Mouse (Mus musculus): ENCODE measurements at regions not wholly inside any gene's neighbourhood (a gene's known extent, or its start where the extent isn't known, plus 50 kb on each side); places are given as distances from the start of the nearest gene placed in this dataset.
"Not testable (repeated sequence)": the region's sequence is repeated elsewhere in the genome, so short reads cannot be mapped to it uniquely, and the experiment has no call there.

DNA sequence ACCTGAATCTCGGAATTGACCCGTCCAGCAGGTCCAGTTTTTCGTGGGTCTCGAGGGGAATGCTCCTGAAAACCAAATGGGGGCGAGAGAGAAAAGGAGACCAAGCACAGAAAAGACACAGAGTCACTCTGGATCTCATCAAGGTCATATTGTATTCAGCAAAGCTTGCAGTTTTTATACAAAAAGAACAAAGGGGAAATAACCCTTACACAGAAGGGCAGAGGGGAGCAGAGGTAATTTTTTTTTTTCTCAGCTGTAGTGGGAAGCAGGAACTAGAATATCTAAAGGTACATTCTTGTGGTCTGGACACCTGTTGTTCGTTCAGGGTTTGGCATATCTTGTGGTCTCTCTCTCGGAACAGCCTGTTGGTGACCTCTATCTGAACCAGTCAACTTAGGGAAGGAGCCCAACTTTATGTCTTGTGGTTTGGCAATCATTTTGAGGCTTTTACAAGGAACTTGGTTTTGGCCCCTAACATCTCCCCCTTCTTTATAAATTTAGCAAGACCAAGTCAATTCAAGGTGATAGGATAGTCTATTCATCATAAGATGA lies 1645.9 kb upstream of the Cdh9 start:
- ATAC-seq (ENCODE audit: low FRiP score) (no peak), DNase-seq (ENCODE audit: low spot score, missing footprints) (no peak)
- H3K27ac ChIP-seq (ENCODE audit: low read depth, low read length) = no peak overlapping the region
- no peaks in the 10 kb centered on the region for H3K27me3 ChIP-seq (ENCODE audit: control insufficient read depth, insufficient read depth, low read length)
- H3K4me3 ChIP-seq (ENCODE audit: low read depth, low read length) = no peak overlapping the region
- no peaks in the 10 kb centered on the region for H3K36me3 ChIP-seq (ENCODE audit: control insufficient read depth, insufficient read depth, low read length)
- no peak overlapping the region for H3K4me2 ChIP-seq
- 84% methylated on average over 7 of the region's 7 CpGs for WGBS
- no peak overlapping the region for H3K9ac ChIP-seq (ENCODE audit: low read length)
- no peaks in the 10 kb centered on the region for H3K4me1 ChIP-seq (ENCODE audit: control insufficient read depth, insufficient read depth, low read length)
- no peaks in the 10 kb centered on the region for H3K9me3 ChIP-seq (ENCODE audit: control insufficient read depth, low read length)

GRCm38 (mm10) chr15:15088696-15089095 lies 1639.9 kb upstream of the Cdh9 start:
- H3K36me3 ChIP-seq (ENCODE audit: control insufficient read depth, insufficient read depth, low read length); ATAC-seq (ENCODE audit: low FRiP score); H3K4me3 ChIP-seq (ENCODE audit: low read depth, low read length); H3K9me3 ChIP-seq (ENCODE audit: control insufficient read depth, low read length); H3K4me2 ChIP-seq; H3K9ac ChIP-seq (ENCODE audit: low read length); H3K4me1 ChIP-seq (ENCODE audit: control insufficient read depth, insufficient read depth, low read length); H3K27ac ChIP-seq (ENCODE audit: low read depth, low read length); DNase-seq (ENCODE audit: low spot score, missing footprints); H3K27me3 ChIP-seq (ENCODE audit: control insufficient read depth, insufficient read depth, low read length): not testable (repeated sequence)
- 82% methylated on average over 9 of the region's 9 CpGs for WGBS

DNA sequence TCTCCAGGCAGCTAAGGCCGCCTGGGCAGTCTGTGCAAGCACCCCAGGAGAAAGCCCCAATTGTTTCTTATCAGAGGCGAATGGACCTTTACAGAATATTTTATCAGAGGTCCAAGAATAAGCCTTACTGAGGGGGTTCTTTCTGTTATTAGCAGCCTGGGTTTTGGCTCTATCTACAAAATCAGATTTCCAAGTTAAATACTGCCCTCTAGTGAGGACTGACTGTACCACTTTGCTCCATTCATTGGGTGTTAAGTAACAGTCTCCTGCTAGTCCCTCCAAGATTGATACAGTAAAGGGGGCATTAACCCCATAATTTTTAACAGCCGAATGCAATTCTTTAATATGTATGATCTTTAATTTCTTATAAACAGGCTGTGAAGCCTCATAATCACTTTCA lies 1638.8 kb upstream of the Cdh9 start:
- H3K27me3 ChIP-seq (ENCODE audit: control insufficient read depth, insufficient read depth, low read length); H3K27ac ChIP-seq (ENCODE audit: low read depth, low read length); H3K4me3 ChIP-seq (ENCODE audit: low read depth, low read length); H3K9me3 ChIP-seq (ENCODE audit: control insufficient read depth, low read length); H3K9ac ChIP-seq (ENCODE audit: low read length); ATAC-seq (ENCODE audit: low FRiP score); H3K4me1 ChIP-seq (ENCODE audit: control insufficient read depth, insufficient read depth, low read length); DNase-seq (ENCODE audit: low spot score, missing footprints); H3K36me3 ChIP-seq (ENCODE audit: control insufficient read depth, insufficient read depth, low read length); H3K4me2 ChIP-seq: not testable (repeated sequence)
- WGBS = 88% methylated on average over 3 of the region's 3 CpGs

- no peak for DNase-seq (ENCODE audit: low spot score, missing footprints)
- no peaks in the 10 kb centered on the region for H3K9me3 ChIP-seq (ENCODE audit: control insufficient read depth, low read length)
- H3K4me2 ChIP-seq = no peak overlapping the region
- 63% methylated on average over 2 of the region's 2 CpGs for WGBS
- no peak overlapping the region for H3K4me3 ChIP-seq (ENCODE audit: low read depth, low read length)
- no peak overlapping the region for H3K9ac ChIP-seq (ENCODE audit: low read length)
- H3K36me3 ChIP-seq (ENCODE audit: control insufficient read depth, insufficient read depth, low read length) = no peaks in the 10 kb centered on the region
- no peak overlapping the region for H3K27ac ChIP-seq (ENCODE audit: low read depth, low read length)
- no peak for ATAC-seq (ENCODE audit: low FRiP score)
- no peaks in the 10 kb centered on the region for H3K27me3 ChIP-seq (ENCODE audit: control insufficient read depth, insufficient read depth, low read length)
- no peaks in the 10 kb centered on the region for H3K4me1 ChIP-seq (ENCODE audit: control insufficient read depth, insufficient read depth, low read length)
Measured at GRCm38 (mm10) chr15:15091531-15092290, 1636.8 kb upstream of the Cdh9 start.

DNA sequence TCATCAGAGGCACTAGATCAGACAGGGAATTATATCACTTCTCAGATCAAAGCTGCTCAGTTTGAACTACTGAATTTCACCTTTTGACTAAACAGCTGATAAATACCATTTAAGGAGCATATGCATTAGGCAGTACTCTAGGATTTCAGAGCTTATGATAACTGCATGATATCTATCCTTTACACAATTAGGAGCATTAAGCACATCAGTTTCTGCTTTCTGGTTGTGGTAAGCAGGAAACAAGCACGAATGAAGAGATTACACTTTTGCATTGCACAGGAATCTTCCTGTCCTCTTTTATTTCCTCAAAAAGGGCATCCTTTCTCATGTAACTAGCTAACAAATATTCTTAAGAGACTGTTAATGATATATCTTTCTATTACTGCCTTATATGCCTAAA lies 1631.2 kb upstream of the Cdh9 start:
- H3K4me3 ChIP-seq (ENCODE audit: low read depth, low read length) = no peak overlapping the region
- no peak overlapping the region for H3K9ac ChIP-seq (ENCODE audit: low read length)
- no peaks in the 10 kb centered on the region for H3K27me3 ChIP-seq (ENCODE audit: control insufficient read depth, insufficient read depth, low read length)
- no peak overlapping the region for H3K27ac ChIP-seq (ENCODE audit: low read depth, low read length)
- no peaks in the 10 kb centered on the region for H3K4me1 ChIP-seq (ENCODE audit: control insufficient read depth, insufficient read depth, low read length)
- no peak overlapping the region for H3K4me2 ChIP-seq
- H3K36me3 ChIP-seq (ENCODE audit: control insufficient read depth, insufficient read depth, low read length) = no peaks in the 10 kb centered on the region
- no peaks in the 10 kb centered on the region for H3K9me3 ChIP-seq (ENCODE audit: control insufficient read depth, low read length)
- DNase-seq (ENCODE audit: low spot score, missing footprints) = no peak
- WGBS = 78% methylated on average over 1 of the region's 1 CpGs
- ATAC-seq (ENCODE audit: low FRiP score) = no peak

- Histone ChIP-seq H3K4me3 (ENCODE audit: low read depth, low read length) (no peak overlapping the region), H3K9me3 (ENCODE audit: control insufficient read depth, low read length) (no peaks in the 10 kb centered on the region), H3K4me1 (ENCODE audit: control insufficient read depth, insufficient read depth, low read length) (no peaks in the 10 kb centered on the region), H3K9ac (ENCODE audit: low read length) (no peak overlapping the region), H3K4me2 (no peak overlapping the region), H3K27me3 (ENCODE audit: control insufficient read depth, insufficient read depth, low read length) (no peaks in the 10 kb centered on the region), H3K36me3 (ENCODE audit: control insufficient read depth, insufficient read depth, low read length) (no peaks in the 10 kb centered on the region), H3K27ac (ENCODE audit: low read depth, low read length) (no peak overlapping the region)
- DNase-seq (ENCODE audit: low spot score, missing footprints) = no peak
- 92% methylated on average over 1 of the region's 1 CpGs for WGBS
- no peak for ATAC-seq (ENCODE audit: low FRiP score)
Measured at GRCm38 (mm10) chr15:15102185-15102584, 1626.4 kb upstream of the Cdh9 start.

DNA sequence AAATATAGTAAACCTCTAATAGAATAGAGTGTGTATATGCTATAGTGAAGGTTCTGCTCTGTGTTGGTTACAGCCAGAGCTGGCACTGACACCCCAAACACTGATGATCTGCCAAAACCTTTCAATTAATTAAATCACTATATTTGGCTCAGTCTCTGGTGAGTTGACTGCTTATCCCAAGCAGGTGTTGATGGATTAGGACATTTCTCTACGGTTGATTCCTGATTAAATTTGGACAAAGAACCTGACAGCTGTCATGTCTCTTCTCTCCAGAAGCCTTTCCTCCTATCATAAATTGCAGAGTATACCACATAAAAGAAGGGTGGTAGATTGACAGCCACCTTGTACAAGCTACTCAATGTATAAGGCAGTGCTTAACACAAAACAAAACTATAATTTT lies 1608.4 kb upstream of the Cdh9 start:
- H3K36me3 ChIP-seq (ENCODE audit: control insufficient read depth, insufficient read depth, low read length) = no peaks in the 10 kb centered on the region
- H3K4me1 ChIP-seq (ENCODE audit: control insufficient read depth, insufficient read depth, low read length) = no peaks in the 10 kb centered on the region
- no peak overlapping the region for H3K9ac ChIP-seq (ENCODE audit: low read length)
- DNase-seq (ENCODE audit: low spot score, missing footprints) (no peak), ATAC-seq (ENCODE audit: low FRiP score) (no peak)
- 67% methylated on average over 1 of the region's 1 CpGs for WGBS
- no peak overlapping the region for H3K4me3 ChIP-seq (ENCODE audit: low read depth, low read length)
- H3K9me3 ChIP-seq (ENCODE audit: control insufficient read depth, low read length) = no peaks in the 10 kb centered on the region
- no peak overlapping the region for H3K4me2 ChIP-seq
- no peak overlapping the region for H3K27ac ChIP-seq (ENCODE audit: low read depth, low read length)
- H3K27me3 ChIP-seq (ENCODE audit: control insufficient read depth, insufficient read depth, low read length) = no peaks in the 10 kb centered on the region

DNA sequence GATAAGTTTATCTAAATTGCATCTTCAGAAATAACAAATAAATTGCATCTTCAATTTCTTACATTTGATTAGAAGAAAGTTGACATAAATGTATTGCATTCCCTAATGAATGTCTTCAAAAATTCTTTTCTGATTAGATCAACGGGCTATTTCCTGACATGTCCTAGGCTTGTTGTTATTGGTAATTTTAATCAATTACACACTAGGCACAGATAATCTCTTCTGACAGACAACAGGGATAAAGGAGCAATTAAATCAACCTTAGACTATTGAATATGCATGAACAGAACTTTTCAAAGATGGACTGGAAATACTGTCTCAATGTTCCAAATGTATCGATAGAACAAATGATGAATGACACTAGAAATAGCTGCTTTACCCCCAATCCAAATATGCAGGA lies 1579.8 kb upstream of the Cdh9 start:
- Histone ChIP-seq H3K9ac (ENCODE audit: low read length) (no peak overlapping the region), H3K4me1 (ENCODE audit: control insufficient read depth, insufficient read depth, low read length) (no peaks in the 10 kb centered on the region), H3K9me3 (ENCODE audit: control insufficient read depth, low read length) (no peaks in the 10 kb centered on the region), H3K36me3 (ENCODE audit: control insufficient read depth, insufficient read depth, low read length) (no peaks in the 10 kb centered on the region), H3K27me3 (ENCODE audit: control insufficient read depth, insufficient read depth, low read length) (no peaks in the 10 kb centered on the region), H3K4me2 (no peak overlapping the region), H3K27ac (ENCODE audit: low read depth, low read length) (no peak overlapping the region), H3K4me3 (ENCODE audit: low read depth, low read length) (no peak overlapping the region)
- DNase-seq (ENCODE audit: low spot score, missing footprints) = no peak
- 79% methylated on average over 2 of the region's 2 CpGs for WGBS
- no peak for ATAC-seq (ENCODE audit: low FRiP score)

- no peaks in the 10 kb centered on the region for H3K9me3 ChIP-seq (ENCODE audit: control insufficient read depth, low read length)
- H3K9ac ChIP-seq (ENCODE audit: low read length) = no peak overlapping the region
- 64% methylated on average over 3 of the region's 3 CpGs for WGBS
- no peaks in the 10 kb centered on the region for H3K36me3 ChIP-seq (ENCODE audit: control insufficient read depth, insufficient read depth, low read length)
- no peak overlapping the region for H3K4me2 ChIP-seq
- H3K4me3 ChIP-seq (ENCODE audit: low read depth, low read length) = no peak overlapping the region
- no peaks in the 10 kb centered on the region for H3K27me3 ChIP-seq (ENCODE audit: control insufficient read depth, insufficient read depth, low read length)
- no peak overlapping the region for H3K27ac ChIP-seq (ENCODE audit: low read depth, low read length)
- ATAC-seq (ENCODE audit: low FRiP score) (no peak), DNase-seq (ENCODE audit: low spot score, missing footprints) (no peak)
- no peaks in the 10 kb centered on the region for H3K4me1 ChIP-seq (ENCODE audit: control insufficient read depth, insufficient read depth, low read length)
Measured at GRCm38 (mm10) chr15:15155422-15155821, 1573.1 kb upstream of the Cdh9 start.
